Mouse (Mus musculus): ENCODE data around the gene Cav3.

GRCm38 (mm10) chr6:112420883-112421282, 38.4 kb upstream of the Cav3 start:
- TF ChIP-seq POLR2A (IDR thresholded peaks at IDR 0.05; ENCODE audit: low read depth, low read length) (no peak), CTCF (conservative IDR thresholded peaks at IDR 0.05; ENCODE audit: insufficient read depth, insufficient read length, low read depth, low read length) (no peak)

Measured in kidney, adult 2 months (tissue).